21 mouse cellular contexts compared by ENCODE assay signal in the genomic region with DNA sequence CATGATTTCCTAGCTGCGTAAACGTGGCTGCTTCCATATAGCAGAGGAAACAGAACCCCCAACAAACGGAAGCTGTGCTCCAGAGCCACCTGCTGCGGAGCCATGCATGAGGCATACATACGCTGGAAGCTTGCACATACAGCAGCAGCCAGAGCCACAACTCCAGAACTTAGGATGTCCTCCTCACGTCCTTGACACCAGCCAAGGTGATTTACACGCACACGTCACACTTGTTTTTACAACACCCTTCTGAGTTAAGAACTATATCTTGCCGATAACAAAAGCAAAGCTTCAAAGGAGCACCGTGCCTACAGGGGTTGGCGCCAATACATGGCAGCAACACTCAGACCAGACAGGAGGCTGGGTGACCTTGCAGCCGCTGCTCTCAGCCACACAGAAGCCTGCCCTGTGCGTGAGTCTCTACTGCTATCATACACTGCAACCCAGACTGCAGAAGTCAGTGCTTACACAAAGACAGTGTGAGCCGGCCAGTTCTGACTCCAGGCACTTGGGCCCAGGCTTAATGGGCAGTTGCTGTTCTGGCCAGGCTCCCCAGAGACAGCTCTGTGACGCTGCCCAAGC.
DNase-seq lines count a peak whose midpoint lies in the region; ATAC-seq lines count a peak whose summit lies in the region.
"Had no signal": no experiment of that assay in that cellular context is flagged by ENCODE, and none has a peak within 500 bp of the region (broad histone marks: within the 10 kb centered on the region; RNA-seq: fewer than 3 reads in every experiment).

No protein-coding gene starts in this region.

- peak; percentile 42 to 69 for DNase-seq in adrenal gland, adult (ENCODE audit: inconsistent age in 2 of 2, low spot score in 1 of 2)
- DNase-seq in adrenal gland, adult 8-10 months, result no peak
- no peak for DNase-seq in heart, postnatal 36 days
- DNase-seq in midbrain, embryonic 14.5 days, result no peak
- DNase-seq in left cerebral cortex, adult 8-10 months (ENCODE audit: low spot score in 2 of 2), result no peak
- no peak for DNase-seq in cerebellum, adult 8-10 months
- DNase-seq: cerebellum, postnatal 10 days; embryo, embryonic 11 days; gastrocnemius, postnatal 10 days; kidney, adult 2 months; kidney, postnatal 14 days; lung, postnatal 10 days; thymus, postnatal 14 days had no signal

- peak; percentile 72 for ATAC-seq in heart, embryonic 13.5 days (ENCODE audit: extremely low read depth, insufficient number of reproducible peaks, low FRiP score, low TSS enrichment)
- ATAC-seq in midbrain, embryonic 15.5 days (replicated peaks), result peak; percentile 65
- ATAC-seq in midbrain, embryonic 14.5 days (ENCODE audit: low FRiP score, low TSS enrichment), result no peak
- ATAC-seq: CD4-positive, CD25-positive, alpha-beta regulatory T cell, adult 4 months; midbrain, embryonic 16.5 days had no signal

- intact Hi-C loops in heart, postnatal 36 days (cut with DNase I), result no loop called here

- no peaks in the 10 kb centered on the region for H3K27me3 ChIP-seq in heart, embryonic 13.5 days (replicated peaks)
- no peaks in the 10 kb centered on the region; the same call in 1 of the 2 replicates for H3K27me3 ChIP-seq in midbrain, embryonic 15.5 days (replicated peaks)
- no peaks in the 10 kb centered on the region for H3K27me3 ChIP-seq in midbrain, embryonic 14.5 days (ENCODE audit: control insufficient read depth, insufficient read depth, low read length)
- H3K27me3 ChIP-seq: embryonic facial prominence, embryonic 15.5 days had no signal

- 26% methylated on average over 15 of the region's 15 CpGs for WGBS in heart, embryonic 13.5 days
- WGBS in midbrain, embryonic 15.5 days, result 81% methylated on average over 15 of the region's 15 CpGs
- 78% methylated on average over 15 of the region's 15 CpGs for WGBS in midbrain, embryonic 14.5 days

- 0 out of 2 replicates have a peak overlapping the region, but pooled peaks have one; percentile 1 for H3K4me3 ChIP-seq in heart, embryonic 13.5 days
- no peak overlapping the region for H3K4me3 ChIP-seq in midbrain, embryonic 15.5 days
- H3K4me3 ChIP-seq in midbrain, embryonic 14.5 days (replicated peaks; ENCODE audit: low read depth, low read length), result no peak overlapping the region
- H3K4me3 ChIP-seq: embryonic facial prominence, embryonic 15.5 days; forebrain, embryonic 10.5 days had no signal

- H3K36me3 ChIP-seq in heart, embryonic 13.5 days, result no peaks in the 10 kb centered on the region
- no peaks in the 10 kb centered on the region for H3K36me3 ChIP-seq in midbrain, embryonic 15.5 days (replicated peaks)
- H3K36me3 ChIP-seq in midbrain, embryonic 14.5 days (ENCODE audit: control insufficient read depth, insufficient read depth, low read length), result no peaks in the 10 kb centered on the region
- H3K36me3 ChIP-seq: embryonic facial prominence, embryonic 15.5 days; forebrain, embryonic 10.5 days; G1E had no signal

- peaks cover 73% of the 10 kb centered on the region for H3K4me1 ChIP-seq in heart, embryonic 13.5 days
- H3K4me1 ChIP-seq in midbrain, embryonic 15.5 days, result no peaks in the 10 kb centered on the region
- peaks cover 8% of the 10 kb centered on the region; the same call in 1 of the 2 replicates for H3K4me1 ChIP-seq in midbrain, embryonic 14.5 days (ENCODE audit: control insufficient read depth, insufficient read depth, low read length)

- peak overlapping the region; percentile 59 for H3K9ac ChIP-seq in heart, embryonic 13.5 days
- H3K9ac ChIP-seq in midbrain, embryonic 15.5 days, result no peak overlapping the region
- no peak overlapping the region for H3K9ac ChIP-seq in midbrain, embryonic 14.5 days (replicated peaks; ENCODE audit: low read length)
- H3K9ac ChIP-seq: embryonic facial prominence, embryonic 15.5 days; liver, embryonic 14.5 days had no signal

- no peaks in the 10 kb centered on the region for H3K9me3 ChIP-seq in heart, embryonic 13.5 days
- H3K9me3 ChIP-seq in midbrain, embryonic 15.5 days, result no peaks in the 10 kb centered on the region
- H3K9me3 ChIP-seq in midbrain, embryonic 14.5 days (ENCODE audit: control insufficient read depth, low read length), result no peaks in the 10 kb centered on the region
- H3K9me3 ChIP-seq: embryonic facial prominence, embryonic 15.5 days; forebrain, embryonic 10.5 days; G1E had no signal

- H3K27ac ChIP-seq in heart, embryonic 13.5 days (replicated peaks), result peak overlapping the region; percentile 96
- H3K27ac ChIP-seq in midbrain, embryonic 15.5 days, result no peak overlapping the region
- H3K27ac ChIP-seq in midbrain, embryonic 14.5 days (replicated peaks; ENCODE audit: low read depth, low read length), result no peak overlapping the region
- H3K27ac ChIP-seq: embryonic facial prominence, embryonic 15.5 days; forebrain, embryonic 10.5 days; liver, embryonic 14.5 days had no signal

- peak overlapping the region; percentile 49 for H3K4me2 ChIP-seq in heart, embryonic 13.5 days
- H3K4me2 ChIP-seq in midbrain, embryonic 15.5 days, result no peak overlapping the region
- H3K4me2 ChIP-seq in midbrain, embryonic 14.5 days (ENCODE audit: low read length), result no peak overlapping the region
- H3K4me2 ChIP-seq: embryonic facial prominence, embryonic 15.5 days had no signal

Comparison
In these comparisons a context has a peak if more than half of its experiments do, and no peak if none do; other contexts are left out.
1. DNase-seq: peak in adrenal gland, adult (2 of 2); none in adrenal gland, adult 8-10 months (single experiment), heart, postnatal 36 days (0 of 2), midbrain, embryonic 14.5 days (single experiment), left cerebral cortex, adult 8-10 months (0 of 2) and cerebellum, adult 8-10 months (single experiment).